Mouse (Mus musculus): ENCODE measurements around the gene Chit1. TPM values are rescaled to one million over a fixed set of nuclear protein-coding genes. Genes with fewer than 3 reads are reported as not detected.
A peak's percentile ranks its signal among the peaks of the same experiment; 100 is the strongest.

The Chit1 gene
- total RNA-seq, 2 experiments from 2014 or later, result 0.82 to 1.7 TPM

DNA sequence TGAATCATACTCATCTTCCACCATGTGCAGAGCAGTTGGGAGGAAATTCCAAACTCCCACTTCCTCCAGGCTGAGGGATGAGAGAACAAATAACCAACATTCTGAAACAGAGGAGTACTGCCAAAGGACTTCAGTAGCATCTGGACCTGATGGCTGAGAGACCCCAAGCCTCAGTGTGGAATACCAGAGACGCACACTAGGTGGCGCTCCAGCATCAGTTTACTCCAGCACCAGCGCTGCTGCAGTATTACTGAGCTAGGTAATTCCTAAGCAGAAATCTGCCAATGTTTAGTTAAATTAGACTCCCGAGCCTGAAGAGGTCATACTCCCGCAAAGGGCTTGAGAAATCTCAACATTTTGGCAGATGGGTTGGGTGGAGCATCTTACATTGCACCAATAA lies 9.1 kb downstream of the Chit1 start:
- peak; percentile 83 for ATAC-seq (replicated peaks; ENCODE audit: poor library complexity, severe bottlenecking)

DNA sequence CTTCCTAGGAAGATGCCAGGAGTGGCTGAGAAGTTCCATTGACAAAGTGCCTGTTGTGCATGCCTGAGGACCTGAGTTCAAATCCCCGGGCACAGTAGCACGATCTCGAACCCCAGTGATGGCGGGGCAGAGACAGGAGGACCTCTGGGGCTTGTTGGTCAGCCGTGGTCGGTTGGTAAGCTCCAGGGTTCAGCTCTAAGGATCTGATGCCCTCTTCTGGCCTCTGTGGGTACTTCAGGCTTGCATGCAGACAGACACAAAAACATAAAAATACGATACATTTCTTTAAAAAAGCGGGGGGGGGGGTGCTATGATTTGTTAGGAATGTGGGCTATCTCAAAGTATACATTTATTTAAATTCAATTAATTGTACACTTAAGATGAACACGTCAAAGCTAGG lies 11.2 kb downstream of the Chit1 start:
- ATAC-seq (replicated peaks; ENCODE audit: poor library complexity, severe bottlenecking), result peak; percentile 56; the same call in 1 of the 2 replicates

DNA sequence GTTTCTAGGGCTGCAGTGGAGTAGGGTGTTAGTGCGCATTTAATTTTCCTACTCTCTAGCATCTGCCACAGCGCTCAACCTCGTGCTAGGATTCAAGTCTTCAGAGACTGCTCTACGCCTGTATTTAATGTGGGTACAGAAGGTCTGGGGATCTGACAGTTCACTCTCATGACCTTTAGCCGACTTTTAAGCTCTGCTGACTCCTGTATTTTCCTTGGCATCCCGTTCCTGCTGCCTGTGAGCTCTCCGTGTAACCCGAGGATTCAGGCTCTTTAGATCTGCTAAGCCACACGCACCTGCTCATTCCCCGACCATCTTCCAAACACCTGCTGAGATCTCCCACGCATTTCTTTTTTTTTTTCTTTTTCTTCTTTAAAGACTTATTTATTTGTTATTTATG lies 22.3 kb downstream of the Chit1 start:
- ATAC-seq (replicated peaks; ENCODE audit: poor library complexity, severe bottlenecking), result no peak

DNA sequence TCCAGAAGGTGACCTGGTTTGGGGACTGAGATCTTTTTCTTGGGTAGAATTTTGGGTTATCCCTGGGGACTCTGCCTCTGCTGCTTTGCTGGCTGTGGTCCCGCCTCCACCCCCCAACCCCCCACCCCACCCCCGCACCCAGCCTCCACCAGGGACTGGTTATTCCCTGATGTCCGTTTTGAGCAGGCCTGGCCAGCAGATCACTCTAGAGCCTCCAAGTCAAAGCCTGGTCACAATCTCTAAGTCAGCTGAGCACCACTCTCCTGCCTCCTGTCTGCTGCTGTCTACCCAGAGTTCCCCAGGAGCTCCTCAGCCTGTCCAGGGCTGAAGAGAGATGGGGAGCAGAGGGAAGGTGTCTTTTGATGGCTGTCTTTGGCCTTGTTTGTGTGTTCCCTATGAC lies 25.3 kb downstream of the Chit1 start:
- no peak for ATAC-seq (replicated peaks; ENCODE audit: poor library complexity, severe bottlenecking)

DNA sequence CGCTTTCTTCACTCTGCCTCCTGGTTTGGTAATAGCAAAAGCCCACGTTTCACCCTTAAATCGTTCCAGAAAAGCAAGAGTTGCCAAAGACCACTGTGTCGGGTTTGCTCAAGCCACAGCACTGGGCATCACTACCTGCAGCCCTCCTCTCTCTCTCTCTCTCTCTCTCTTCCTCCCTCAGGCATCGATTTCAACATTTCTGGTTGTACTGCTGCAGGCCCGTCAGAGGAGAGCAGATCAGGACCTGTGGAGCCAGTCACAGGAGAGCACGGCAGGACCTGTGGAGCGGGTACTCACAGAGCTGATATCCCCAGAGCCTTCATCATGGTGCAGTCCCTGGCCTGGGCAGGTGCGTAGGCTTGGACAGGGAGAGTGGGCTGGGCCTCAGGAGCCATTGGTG lies 27.4 kb downstream of the Chit1 start:
- ATAC-seq (replicated peaks; ENCODE audit: poor library complexity, severe bottlenecking), result peak; percentile 42

DNA sequence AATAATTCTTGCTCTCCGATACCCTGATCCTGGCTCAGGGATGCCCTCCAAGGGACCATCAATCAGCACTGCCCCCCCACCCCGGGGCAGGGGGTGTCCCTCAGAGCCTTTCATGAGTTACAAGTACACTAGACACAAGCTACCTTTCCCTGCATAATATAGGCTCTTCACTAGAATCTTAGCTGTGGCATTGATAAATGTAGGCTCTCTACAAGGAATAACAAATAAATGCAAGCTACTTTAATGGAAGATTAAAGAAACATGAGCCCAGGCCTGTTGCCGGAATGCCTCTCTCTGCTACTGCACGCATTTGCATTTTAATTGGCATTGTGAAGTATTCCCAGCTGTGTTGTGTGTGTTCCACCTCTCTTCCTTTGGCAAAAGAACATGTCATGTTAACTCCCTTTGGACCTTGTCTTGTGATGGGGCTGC lies 31.3 kb downstream of the Chit1 start:
- no peak for ATAC-seq (replicated peaks; ENCODE audit: poor library complexity, severe bottlenecking)

DNA sequence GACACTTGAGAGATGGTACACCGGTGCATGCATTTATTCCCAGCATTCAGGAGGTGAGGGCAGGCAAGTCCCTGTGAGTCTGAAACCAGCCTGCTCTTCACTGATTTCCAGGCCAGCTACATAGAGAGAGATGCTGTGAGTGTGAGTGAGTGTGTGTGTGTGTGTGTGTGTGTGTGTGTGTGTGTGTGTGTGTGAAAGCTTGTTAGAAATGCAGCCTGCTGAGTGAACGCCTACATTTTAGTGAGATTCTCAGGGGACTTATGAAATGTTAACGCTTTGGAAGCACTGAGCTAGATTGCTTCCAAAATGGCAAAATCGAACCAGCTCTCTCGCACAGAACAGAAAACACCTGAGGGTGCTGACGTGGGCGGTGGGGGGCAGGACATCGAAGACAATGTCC lies 35.0 kb downstream of the Chit1 start:
- no peak for ATAC-seq (replicated peaks; ENCODE audit: poor library complexity, severe bottlenecking)

DNA sequence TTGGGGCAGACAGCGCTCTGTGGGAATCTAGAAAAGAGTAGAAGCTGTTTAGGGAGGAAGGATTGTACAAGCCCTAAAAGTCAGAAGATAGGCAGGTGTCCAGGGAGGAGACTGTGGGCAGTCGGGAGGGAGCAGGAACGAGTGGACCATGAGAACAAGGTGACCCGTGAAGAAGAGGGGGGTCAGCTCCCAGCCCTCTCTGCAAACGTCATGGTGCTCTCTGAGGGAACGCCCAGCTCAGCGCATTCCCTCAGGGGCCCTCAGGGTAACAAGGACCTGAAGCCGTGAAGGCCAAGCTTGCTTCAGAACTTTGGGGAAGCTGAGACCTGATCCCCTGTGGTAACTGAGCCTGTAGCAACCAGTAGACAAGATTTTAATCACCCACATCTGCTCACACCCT lies 39.0 kb downstream of the Chit1 start:
- ATAC-seq (replicated peaks; ENCODE audit: poor library complexity, severe bottlenecking), result no peak

DNA sequence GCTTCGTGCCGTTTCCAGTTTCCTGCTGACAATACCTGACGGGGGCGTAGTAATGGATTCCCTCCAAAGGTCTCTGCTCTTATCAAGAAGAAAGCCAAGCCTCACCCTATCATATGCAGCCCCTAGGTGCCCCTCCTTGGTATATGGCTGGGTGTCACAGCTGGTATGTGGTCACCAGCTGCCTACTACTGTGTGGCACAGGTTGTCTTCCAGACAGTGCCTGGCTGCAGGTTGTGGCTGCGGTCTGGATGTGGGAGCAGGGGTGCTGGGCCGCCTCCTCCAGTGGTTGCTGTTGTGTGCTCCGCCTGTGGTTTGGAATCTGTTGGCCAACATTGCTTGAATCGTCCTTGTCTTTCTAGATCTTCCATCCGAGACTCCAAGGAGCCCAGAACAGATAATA lies 39.7 kb downstream of the Chit1 start:
- no peak for ATAC-seq (replicated peaks; ENCODE audit: poor library complexity, severe bottlenecking)

DNA sequence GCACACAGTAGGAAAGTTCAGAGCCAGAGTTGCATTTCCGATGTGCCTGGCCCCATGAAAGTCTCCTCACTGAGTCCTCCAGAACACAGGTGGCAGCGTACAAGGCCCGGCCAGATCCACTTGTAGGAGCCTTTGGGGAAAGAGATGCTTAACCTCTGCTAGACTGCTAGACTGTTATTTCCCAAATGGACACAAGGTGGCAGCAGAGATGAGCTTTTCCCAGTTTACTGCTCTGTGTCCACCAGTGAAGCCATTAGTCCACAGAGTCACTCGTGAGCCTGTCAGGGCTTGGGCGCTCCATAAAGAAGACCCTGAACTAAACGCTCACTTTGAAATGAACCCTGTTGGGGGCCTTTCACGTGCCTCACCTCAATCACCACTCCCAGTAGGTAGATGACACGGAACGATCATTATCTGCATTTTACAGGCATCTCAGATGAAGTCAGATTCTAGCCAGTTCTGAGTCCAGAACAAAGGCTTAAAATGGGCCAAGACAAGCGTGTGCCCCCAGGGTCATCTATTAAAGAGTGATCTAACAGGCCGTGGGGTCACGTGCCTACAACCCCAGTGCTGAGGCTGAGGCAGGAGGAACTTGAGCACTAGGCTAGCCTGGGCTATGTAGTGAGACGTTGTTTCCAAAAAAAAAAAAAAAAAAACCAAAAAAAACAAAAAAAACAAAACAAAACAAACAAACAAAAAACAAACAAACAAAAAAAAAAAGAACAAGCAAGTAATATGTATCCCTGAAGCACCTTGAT lies 40.8 kb downstream of the Chit1 start:
- ATAC-seq (replicated peaks; ENCODE audit: poor library complexity, severe bottlenecking), result peak; percentile 88

DNA sequence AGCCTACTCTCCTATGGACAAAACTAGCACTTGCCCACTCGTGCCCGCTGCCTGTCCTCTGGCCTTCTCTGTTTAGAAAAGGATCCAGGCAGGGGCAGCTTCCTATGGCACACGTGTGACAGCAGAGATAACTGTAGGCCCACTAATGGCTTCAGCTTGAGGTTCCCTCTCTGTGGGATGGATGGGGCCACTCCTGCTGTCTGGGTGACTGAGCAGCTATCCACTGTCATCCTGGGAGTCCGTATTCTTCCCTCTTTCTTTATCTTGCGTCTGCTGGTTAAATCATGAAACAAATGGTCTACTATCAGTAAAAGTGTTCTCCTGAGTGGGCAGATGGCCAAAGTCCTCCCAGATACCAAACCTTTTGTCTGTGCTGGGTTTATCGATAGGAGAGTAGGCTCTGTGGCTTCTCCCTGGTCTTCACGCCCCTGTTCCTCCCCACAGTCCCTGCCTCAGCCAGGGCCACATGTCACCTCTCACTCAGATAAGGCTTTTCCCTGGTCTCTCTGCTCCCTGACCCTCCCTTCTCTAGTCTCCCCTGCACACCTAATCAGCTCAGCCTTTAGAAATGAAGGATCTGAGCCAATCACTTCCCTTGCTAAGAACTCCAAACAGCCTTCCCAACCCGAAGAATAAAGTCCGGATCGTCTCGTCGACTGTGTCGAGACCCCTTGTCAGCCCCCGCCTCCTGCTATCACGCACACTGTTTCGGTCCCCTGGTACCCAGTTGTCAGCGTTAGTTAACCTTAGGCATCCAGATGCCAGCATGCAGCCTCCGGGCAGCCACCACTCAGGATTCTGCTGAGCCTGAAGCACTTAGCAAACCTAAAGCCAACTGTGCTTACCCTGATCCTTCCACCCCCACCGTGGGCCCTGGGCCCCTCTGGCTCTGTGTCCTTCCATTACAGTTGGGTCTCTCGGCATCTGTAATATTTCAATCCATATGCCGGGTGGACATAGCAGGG lies 41.9 kb downstream of the Chit1 start:
- ATAC-seq (replicated peaks; ENCODE audit: poor library complexity, severe bottlenecking), result no peak

DNA sequence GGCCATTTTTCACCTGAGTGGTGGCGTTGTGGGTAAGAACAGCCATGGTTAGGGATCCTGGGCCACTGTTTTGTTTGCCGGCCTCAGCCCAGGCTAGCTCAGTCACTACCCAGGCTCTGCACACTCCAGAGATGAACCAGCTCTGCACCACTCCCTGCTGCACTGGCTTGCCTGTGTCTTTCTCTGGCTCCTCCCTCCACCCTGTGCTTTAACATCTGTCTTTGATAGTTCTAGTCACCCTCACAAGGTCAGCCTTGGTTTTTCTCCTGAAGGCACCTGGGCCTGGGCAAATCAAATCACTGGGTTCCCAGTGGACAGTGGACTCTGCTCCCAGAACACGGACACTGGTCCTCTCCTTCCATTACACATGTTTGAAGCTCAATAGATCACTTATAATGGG lies 43.1 kb downstream of the Chit1 start:
- ATAC-seq (replicated peaks; ENCODE audit: poor library complexity, severe bottlenecking), result no peak

DNA sequence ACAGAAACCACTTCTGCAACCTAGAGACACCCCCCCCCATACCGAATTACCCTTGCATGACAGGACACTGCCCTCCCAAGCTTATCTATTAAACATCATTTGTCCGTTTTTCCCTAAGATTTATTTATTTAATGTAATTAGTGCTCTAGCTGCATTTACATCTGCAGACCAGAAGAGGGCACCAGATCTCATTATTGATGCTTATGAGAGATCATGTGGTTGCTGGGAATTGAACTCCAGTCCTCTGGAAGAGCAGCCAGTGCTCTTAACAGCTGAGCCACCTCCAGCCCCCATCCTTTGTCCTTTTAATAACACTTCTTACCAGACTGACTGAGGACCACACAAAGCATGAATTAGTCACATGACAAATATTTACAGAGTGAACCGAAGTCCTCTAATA lies 43.6 kb downstream of the Chit1 start:
- no peak for ATAC-seq (replicated peaks; ENCODE audit: poor library complexity, severe bottlenecking)

DNA sequence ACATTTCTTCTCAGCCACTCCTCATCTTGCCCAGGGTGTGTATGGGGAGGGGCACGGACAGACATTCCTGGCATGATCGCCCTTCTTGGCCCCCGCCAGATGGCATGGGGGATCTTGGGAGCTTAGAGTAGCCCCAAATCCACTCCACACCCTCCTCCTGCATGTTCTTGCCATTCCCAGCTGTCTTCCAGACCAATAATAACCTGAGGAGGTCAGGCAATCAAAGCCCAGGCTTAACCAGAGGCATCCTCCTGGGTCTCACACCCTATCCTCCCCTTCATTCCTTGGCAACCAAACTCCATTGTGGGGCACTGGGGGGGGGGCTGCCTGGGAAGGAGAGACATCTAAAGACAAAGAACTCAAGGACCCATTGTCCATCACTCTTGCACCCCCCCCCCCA lies 49.4 kb downstream of the Chit1 start:
- ATAC-seq (replicated peaks; ENCODE audit: poor library complexity, severe bottlenecking), result no peak

DNA sequence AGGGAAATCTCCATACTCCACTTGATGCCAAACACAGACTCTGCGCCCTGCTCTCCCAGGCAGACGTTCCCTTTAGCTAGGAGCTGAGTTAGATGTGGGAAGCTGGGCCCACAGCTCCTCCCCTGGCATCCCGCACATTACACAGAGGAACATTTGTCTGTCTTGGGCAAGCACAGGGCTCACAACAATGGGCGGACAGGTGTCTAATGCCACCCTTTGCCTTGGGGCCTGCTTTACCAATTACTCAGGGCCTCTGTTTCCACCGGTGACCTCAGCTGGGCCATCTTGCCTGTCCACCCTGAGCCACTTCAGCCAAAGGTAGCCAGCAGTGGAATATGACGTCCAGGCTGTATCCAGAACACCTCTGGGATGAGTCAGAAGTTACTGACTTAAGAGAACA lies 50.4 kb downstream of the Chit1 start:
- no peak for ATAC-seq (replicated peaks; ENCODE audit: poor library complexity, severe bottlenecking)

DNA sequence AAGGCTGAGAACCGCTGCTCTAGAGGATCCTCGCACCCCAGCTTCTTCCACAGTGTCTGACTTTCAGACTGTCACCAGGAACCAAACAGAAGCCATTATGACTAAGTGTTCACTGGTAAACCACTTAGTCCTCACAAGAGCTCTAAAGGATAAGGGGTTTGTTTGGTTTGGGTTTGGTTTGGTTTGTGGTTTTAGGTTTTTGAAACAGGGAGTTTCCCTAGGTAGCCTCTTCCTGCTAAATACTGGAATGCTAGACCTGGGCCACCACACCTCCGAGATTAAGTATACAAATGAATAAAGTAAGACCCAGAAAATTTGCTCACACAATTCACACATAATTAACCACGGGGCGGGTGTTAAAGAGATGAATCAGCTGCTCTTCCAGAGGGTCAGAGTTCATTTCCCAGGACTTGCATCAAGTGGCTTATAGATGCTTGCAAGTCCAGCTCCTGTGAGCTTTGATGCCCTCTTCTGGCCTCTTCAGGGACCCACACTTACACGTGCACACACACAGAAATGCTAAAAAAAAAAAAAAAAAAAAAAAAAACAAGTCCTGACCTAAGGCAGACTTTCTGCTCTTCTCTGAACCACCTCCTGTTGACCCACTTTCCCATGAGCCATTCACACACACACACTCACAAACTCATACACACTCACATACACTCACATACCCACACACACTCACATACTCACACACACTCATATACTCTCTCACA lies 51.6 kb downstream of the Chit1 start:
- no peak for ATAC-seq (replicated peaks; ENCODE audit: poor library complexity, severe bottlenecking)

DNA sequence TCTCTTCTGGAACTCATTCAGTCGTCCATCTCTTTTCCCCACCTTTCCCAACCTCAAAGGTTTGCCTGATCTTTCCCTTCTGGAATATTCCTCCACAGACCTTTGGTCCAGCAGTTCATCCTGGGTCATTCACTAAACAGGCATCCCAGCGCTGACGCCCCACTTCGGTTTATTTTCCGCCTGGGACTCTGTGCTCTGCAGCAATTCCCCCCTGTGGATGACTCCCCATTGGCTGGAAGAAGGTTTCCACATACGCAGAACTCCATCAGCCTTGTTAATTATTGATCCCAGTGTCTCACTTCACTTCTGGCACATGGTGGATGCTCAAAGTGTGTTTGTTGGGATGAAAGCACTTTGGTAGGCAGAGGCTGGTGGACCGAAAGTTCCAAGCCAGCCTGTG lies 52.4 kb downstream of the Chit1 start:
- ATAC-seq (replicated peaks; ENCODE audit: poor library complexity, severe bottlenecking), result no peak

DNA sequence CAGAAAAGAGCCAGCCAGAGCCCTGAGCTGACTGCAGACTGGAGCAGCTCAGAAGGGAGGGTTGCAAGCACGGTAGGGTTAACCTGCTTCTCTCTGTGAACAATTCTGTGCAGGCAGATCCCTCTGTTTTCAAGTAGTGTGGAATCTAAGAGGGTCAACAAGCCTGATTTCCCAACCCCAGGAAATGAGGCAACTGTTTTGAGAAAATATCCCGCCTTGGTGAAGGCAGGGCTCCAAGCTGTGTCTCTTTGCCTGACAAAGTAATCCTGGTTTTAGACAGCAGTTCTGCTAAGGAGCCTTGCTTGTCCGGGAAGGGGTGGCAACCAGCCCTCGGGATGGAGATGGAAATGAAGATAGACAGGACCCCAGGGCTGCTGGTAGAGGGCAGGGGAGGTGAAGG lies 53.4 kb downstream of the Chit1 start:
- no peak for ATAC-seq (replicated peaks; ENCODE audit: poor library complexity, severe bottlenecking)

DNA sequence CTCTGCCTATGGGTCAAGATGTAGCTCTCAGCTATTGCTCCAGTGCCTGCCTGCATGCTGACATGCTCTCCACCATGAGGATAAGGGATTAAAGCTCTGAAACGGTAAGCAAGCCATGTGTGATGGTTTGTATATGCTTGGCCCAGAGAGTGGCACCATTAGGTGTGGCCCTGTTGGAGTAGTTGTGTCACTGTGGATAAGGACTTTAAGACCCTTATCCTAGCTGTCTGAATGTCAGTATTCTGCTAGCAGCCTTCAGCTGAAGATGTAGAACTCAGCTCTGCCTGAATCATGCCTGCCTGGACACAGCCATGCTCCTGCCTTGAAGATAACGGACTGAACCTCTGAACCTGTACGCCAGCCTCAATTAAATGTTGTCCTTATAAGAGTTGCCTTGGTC lies 55.5 kb downstream of the Chit1 start:
- ATAC-seq (replicated peaks; ENCODE audit: poor library complexity, severe bottlenecking), result no peak

DNA sequence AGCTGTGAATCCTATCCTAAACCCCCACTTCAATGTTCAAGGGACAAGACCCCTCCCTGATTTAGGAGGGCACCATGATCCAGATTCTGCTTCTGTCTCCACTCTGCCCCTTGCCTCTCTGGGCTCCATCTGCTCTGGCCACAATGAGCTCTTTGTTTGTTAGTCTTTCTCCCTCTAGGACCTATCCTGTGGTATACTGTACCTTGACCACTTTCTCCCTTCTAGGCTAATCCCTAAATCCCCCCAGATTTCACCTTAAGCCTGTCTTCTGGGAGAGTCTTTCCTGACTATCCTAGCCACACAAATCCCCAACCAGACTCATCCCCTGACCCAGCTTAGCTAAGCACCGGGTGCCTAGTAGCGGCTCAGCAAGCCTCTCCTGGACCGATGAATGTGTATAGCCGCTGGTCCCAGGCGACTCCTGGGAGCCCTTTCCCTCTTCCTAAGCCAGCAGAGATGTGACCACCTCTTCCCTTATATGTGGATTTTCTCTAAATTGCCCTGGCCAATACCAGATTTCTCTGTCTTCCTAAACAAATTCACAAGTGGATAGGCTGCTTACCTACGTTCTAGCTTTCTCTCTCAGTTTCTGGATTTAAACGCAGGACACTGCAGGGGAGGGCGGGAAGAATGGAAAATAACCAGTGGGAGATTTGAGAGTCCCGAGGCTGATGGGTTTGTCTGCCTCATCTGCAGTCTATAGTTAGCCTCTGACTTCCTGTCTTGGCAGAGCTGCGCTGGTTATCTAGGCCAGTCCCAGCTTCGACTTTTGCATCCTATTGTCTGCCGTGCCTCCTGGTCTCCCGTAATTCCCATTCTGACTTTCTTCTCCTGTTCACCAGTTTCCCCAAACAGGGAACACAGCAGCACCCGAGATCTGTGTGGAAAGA lies 56.6 kb downstream of the Chit1 start:
- ATAC-seq (replicated peaks; ENCODE audit: poor library complexity, severe bottlenecking), result no peak

Measured in granulocyte monocyte progenitor cell, adult 5-6 weeks (primary cell).